Mouse (Mus musculus) E14TG2a.4 (cell line): ENCODE data around the gene Gm10642.

Source experiments
- H3K27me3 ChIP-seq: 2 replicates; pipeline ENCODE4 v1.6.1; 2014; ENCODE audit warnings: low read length, control low read depth; ENCODE audit not compliant: insufficient read depth
- H3K36me3 ChIP-seq: 2 replicates; pipeline ENCODE4 v1.6.1; 2014; ENCODE audit warnings: low read length, control low read depth; ENCODE audit not compliant: insufficient read depth
- H3K4me1 ChIP-seq: replicated peaks from 2 replicates; pipeline ENCODE4 v1.6.1; 2014; ENCODE audit warnings: low read depth, low read length, control low read depth
- H3K4me3 ChIP-seq: replicated peaks from 2 replicates; pipeline ENCODE4 v1.5.1; 2014; ENCODE audit warnings: mild to moderate bottlenecking, low read length
- H3K9me3 ChIP-seq: 2 replicates; pipeline ENCODE4 v1.6.1; 2014; ENCODE audit warnings: low read length, control low read depth
- CTCF ChIP-seq: conservative IDR thresholded peaks from 2 replicates; pipeline ENCODE4 v1.5.1; 2014; ENCODE audit warnings: low read length
- NANOG ChIP-seq: IDR thresholded peaks from 2 replicates; pipeline ENCODE4 v1.6.1; 2014; ENCODE audit warnings: borderline replicate concordance, low read length, mixed read lengths
- POU5F1 ChIP-seq: IDR thresholded peaks from 2 replicates; pipeline ENCODE4 v1.6.1; 2014; ENCODE audit warnings: low read length, borderline replicate concordance

The Gm10642 gene

DNA sequence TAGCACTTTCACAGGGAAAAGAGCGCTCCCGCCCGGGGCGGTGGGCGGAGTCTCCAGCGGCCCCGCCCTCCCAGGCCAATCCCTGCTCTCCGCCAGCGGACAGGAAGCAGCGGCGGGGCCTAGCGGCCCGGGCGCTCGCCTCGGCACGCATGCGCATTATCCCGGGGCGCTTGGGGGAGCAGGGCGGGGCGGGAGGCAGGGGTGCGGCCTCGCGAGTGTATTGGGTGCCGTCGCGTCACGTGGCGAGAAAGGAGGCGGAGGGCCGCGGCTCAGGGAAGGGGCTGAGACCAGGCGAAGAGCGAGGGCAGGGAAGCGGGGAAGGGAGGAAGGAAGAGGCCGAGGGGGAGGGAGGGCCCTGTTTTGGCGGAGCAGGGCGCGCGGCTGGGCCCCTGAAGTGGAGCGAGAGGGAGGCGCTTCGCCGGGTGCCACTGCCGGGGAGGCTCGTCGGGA is 22.7 kb downstream of the Gm10642 start, which contains the start of gene Adam10:
TSS of gene Adam10 (plus strand) at position 316 of the 450 bp plus-strand sequence.
- H3K36me3 ChIP-seq = no peaks in the 10 kb centered on the region
- peaks cover 6% of the 10 kb centered on the region; the same call in 1 of the 2 replicates for H3K27me3 ChIP-seq
- no peaks in the 10 kb centered on the region for H3K9me3 ChIP-seq

DNA sequence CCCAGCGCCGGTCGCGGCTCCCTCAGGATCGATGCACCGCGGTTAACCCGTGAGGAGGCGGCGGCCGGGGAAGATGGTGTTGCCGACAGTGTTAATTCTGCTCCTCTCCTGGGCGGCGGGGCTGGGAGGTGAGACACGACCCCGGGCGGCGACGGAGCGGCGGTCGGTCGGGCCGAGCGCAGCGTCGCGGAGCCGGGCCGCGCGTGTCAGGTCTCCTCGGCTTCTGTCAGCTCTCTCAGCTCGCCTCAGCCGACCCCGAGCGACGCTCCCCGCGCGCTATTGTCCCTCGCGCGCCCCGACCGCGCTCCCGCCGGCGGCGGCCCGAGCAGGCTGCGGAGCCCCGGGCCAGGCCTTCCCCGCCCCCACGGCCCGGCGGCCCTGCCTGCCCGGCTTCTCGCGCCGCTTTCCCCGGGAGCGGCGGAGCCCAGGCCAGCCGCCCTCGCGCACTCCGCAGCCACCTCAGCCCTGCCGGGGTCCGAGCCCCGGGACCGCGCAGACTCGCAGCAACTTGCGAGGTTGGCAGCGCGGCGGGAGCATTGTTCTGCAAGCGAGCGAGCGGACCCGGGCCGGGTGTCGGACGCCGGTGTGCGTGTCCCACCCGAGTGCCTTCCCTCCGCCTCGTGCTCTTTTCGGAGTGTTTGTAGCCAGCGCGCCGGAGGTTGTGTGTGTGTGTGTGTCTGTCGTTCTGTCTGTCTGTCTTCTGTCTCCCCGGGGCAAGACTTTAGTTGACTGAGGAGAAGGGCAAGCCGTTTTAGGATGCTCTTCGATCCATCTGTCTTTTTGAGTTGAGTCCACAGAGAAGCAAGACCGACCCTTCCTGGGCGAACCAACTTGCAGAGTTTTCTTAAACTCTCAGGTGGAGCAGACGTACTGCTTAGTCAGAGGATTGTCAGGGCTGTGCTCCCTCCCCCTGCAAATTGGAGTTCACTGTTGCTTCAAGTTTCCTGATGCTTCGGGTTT is 23.4 kb downstream of the Gm10642 start:
- TF ChIP-seq CTCF = no peak
- no peak for TF ChIP-seq POU5F1
- H3K27me3 ChIP-seq = peaks cover 6% of the 10 kb centered on the region; the same call in 1 of the 2 replicates
- H3K36me3 ChIP-seq = no peaks in the 10 kb centered on the region
- no peaks in the 10 kb centered on the region for H3K9me3 ChIP-seq
- H3K4me3 ChIP-seq = peak overlapping the region; percentile 91
- H3K4me1 ChIP-seq = peaks cover 13% of the 10 kb centered on the region

More for the DNA sequence above, 22.7 kb downstream of the Gm10642 start, which contains the start of gene Adam10:
- TF ChIP-seq NANOG (no peak), CTCF (no peak)
- H3K4me1 ChIP-seq = peaks cover 13% of the 10 kb centered on the region
- H3K4me3 ChIP-seq = peak within 1 kb of the TSS; percentile 91

DNA sequence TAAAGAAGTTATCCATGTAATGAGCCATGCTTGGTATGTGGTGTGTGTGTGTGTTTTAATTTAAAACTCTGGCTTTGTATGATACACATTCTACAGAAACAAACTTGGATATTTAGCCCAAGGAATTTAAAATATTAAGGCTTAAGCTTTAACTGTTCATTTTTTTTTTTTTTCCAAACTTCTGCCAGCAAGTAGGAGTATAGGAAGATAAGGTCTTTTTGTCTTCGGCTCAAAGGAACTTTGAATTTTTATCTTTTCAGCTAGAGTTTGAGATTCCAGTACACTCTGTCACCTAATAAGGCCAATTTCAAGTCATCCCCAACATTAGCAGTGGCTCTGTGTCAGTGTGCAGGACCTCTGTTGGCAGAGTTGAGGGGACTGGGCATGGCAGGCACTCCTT is 26.2 kb downstream of the Gm10642 start:
- peaks cover 6% of the 10 kb centered on the region; the same call in 1 of the 2 replicates for H3K27me3 ChIP-seq
- peaks cover 13% of the 10 kb centered on the region for H3K4me1 ChIP-seq
- H3K9me3 ChIP-seq = no peaks in the 10 kb centered on the region
- H3K4me3 ChIP-seq = no peak overlapping the region
- no peak for TF ChIP-seq NANOG
- TF ChIP-seq POU5F1 = no peak
- TF ChIP-seq CTCF = no peak
- no peaks in the 10 kb centered on the region for H3K36me3 ChIP-seq

- H3K4me1 ChIP-seq = no peaks in the 10 kb centered on the region
- H3K36me3 ChIP-seq = no peaks in the 10 kb centered on the region
- H3K9me3 ChIP-seq = no peaks in the 10 kb centered on the region
- H3K27me3 ChIP-seq = no peaks in the 10 kb centered on the region
- TF ChIP-seq CTCF (no peak), POU5F1 (no peak), NANOG (no peak)
- H3K4me3 ChIP-seq = no peak overlapping the region
Observed at GRCm38 (mm10) chr9:70688301-70688968, 32.4 kb downstream of the Gm10642 start.

DNA sequence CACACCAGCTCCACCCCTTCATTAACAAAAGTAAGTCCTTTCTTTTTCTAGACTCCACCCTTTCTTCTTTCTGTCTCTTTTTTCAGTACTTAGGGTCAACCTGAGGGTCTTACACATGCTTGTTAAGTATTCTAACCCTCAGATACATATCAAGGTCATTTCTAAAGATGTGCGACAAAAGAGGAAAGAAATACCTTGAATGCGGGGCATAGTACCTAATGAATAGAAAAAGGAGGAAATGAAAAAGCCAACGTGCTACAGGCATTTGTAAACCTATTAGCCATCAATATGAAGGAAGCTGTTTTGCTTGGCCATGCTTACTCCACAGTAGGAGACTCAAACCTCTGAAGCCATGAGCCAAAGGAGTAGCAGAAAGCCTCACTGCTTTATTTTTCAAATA is 33.9 kb downstream of the Gm10642 start:
- Histone ChIP-seq H3K36me3 (no peaks in the 10 kb centered on the region), H3K27me3 (no peaks in the 10 kb centered on the region), H3K9me3 (no peaks in the 10 kb centered on the region), H3K4me1 (no peaks in the 10 kb centered on the region), H3K4me3 (no peak overlapping the region)
- TF ChIP-seq NANOG (no peak), POU5F1 (no peak), CTCF (no peak)

- H3K27me3 ChIP-seq = no peaks in the 10 kb centered on the region
- no peaks in the 10 kb centered on the region for H3K9me3 ChIP-seq
- TF ChIP-seq CTCF = no peak
- no peaks in the 10 kb centered on the region for H3K36me3 ChIP-seq
- H3K4me3 ChIP-seq = no peak overlapping the region
- H3K4me1 ChIP-seq = no peaks in the 10 kb centered on the region
Observed at GRCm38 (mm10) chr9:70690579-70690978, 34.5 kb downstream of the Gm10642 start.

GRCm38 (mm10) chr9:70691772-70692693 is 36.0 kb downstream of the Gm10642 start:
- Histone ChIP-seq H3K36me3 (no peaks in the 10 kb centered on the region), H3K27me3 (no peaks in the 10 kb centered on the region), H3K4me1 (no peaks in the 10 kb centered on the region), H3K9me3 (no peaks in the 10 kb centered on the region), H3K4me3 (no peak overlapping the region)
- TF ChIP-seq NANOG = no peak
- no peak for TF ChIP-seq POU5F1
- no peak for TF ChIP-seq CTCF

DNA sequence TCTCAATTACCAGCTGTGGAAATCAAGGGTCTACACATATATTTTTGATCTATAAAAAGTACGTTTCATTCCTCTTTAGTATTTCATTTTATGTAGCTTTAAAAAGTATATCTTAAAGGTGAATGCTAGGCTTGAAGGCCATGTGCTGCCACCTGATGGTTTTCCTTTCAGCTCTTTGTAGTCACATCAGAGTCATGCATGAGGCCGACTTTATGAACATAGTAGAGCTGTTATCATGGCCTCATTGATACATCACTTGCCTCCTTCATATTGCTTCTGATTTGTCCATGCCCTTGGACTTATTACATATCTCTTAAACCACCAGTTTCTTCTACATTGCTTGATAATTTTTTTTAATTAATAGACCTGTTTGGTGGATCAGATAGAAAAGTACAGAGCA is 39.7 kb downstream of the Gm10642 start:
- Histone ChIP-seq H3K9me3 (no peaks in the 10 kb centered on the region), H3K4me1 (no peaks in the 10 kb centered on the region), H3K4me3 (no peak overlapping the region), H3K27me3 (no peaks in the 10 kb centered on the region), H3K36me3 (no peaks in the 10 kb centered on the region)
- TF ChIP-seq CTCF = no peak
- TF ChIP-seq POU5F1 = no peak
- no peak for TF ChIP-seq NANOG
